Mouse (Mus musculus) cerebellum, adult 2 months (tissue): ENCODE data around the gene Gas2l3.

Experiments used
- CTCF ChIP-seq: fragments of 200-500 bp; IDR thresholded peaks from 2 replicates; pipeline ENCODE4 v1.5.1; 2011; ENCODE audit warnings: low read depth, mild to moderate bottlenecking, control low read depth, low read length, moderate library complexity, borderline replicate concordance; ENCODE audit not compliant: insufficient read depth
- POLR2A ChIP-seq: fragments of 200-500 bp; IDR thresholded peaks from 2 replicates; pipeline ENCODE4 v1.6.1; 2011; ENCODE audit warnings: low read length, control low read depth, borderline replicate concordance; ENCODE audit not compliant: insufficient read depth

- TF ChIP-seq CTCF = no peak
- no peak for TF ChIP-seq POLR2A
These were observed 1.1 kb downstream of the Gas2l3 start for GRCm38 (mm10) chr10:89442640-89443039.
